Mouse (Mus musculus): ENCODE results near the gene Fam102a. TPM values are rescaled to one million over a fixed set of nuclear protein-coding genes. Genes with fewer than 3 reads are reported as not detected.

The Fam102a gene
- polyA plus RNA-seq, 1 experiment, result 1.8 TPM

DNA sequence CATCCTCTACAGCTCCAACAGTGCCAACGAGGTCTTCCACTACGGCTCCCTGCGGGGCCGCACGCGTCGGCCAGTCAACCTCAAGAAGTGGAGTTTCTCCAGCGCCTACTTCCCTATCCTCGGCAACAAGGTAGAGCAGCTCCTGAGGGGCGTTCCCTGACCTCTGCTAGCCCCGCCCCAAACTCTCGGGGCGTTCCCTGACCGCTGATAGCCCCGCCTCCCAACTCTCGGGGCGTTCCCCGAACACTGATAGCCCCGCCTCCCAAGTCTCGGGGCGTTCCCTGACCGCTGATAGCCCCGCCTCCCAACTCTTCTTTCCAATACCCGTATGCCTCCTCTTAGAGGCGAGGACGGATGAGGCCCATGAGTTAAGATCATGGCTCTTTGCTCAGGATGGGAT lies 77.1 kb downstream of the Fam102a start:
- peaks cover 74% of the 10 kb centered on the region for H3K36me3 ChIP-seq (replicated peaks; ENCODE audit: low read length)
- H3K4me3 ChIP-seq (replicated peaks), result peak overlapping the region; percentile 28
- H3K9me3 ChIP-seq, result no peaks in the 10 kb centered on the region
- peaks cover 55% of the 10 kb centered on the region for H3K4me1 ChIP-seq
- TF ChIP-seq FLI1 (IDR thresholded peaks at IDR 0.05; ENCODE audit: low read length), result no peak
- TF ChIP-seq GATA1 (IDR thresholded peaks at IDR 0.05; ENCODE audit: borderline replicate concordance, low read length), result no peak
- no peaks in the 10 kb centered on the region for H3K27me3 ChIP-seq (replicated peaks)

DNA sequence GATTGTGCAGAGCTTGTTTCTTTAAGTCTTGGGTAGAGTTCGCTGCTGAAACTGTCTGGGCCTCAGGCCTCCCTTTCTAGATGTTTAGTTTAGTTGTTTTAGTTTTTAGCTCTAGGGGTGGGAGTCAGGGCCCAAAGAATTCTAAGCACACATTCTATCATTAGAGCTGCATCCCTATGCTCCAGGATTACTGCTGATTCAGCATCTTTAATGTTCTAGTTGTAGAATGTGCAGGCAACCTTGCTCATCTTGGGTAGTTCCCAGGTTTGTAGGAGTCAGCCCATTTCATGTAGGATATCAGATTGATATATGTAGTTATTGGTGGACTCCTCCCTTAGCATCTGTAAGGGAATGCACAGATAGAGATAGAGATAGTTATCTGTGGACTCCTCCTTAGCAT lies 82.0 kb downstream of the Fam102a start:
- Histone ChIP-seq H3K36me3 (replicated peaks; ENCODE audit: low read length) (peaks cover 98% of the 10 kb centered on the region), H3K4me3 (replicated peaks) (no peak overlapping the region), H3K9me3 (no peaks in the 10 kb centered on the region), H3K27me3 (replicated peaks) (no peaks in the 10 kb centered on the region), H3K4me1 (peaks cover 45% of the 10 kb centered on the region)
- TF ChIP-seq GATA1 (IDR thresholded peaks at IDR 0.05; ENCODE audit: borderline replicate concordance, low read length), result no peak
- no peak for TF ChIP-seq FLI1 (IDR thresholded peaks at IDR 0.05; ENCODE audit: low read length)

DNA sequence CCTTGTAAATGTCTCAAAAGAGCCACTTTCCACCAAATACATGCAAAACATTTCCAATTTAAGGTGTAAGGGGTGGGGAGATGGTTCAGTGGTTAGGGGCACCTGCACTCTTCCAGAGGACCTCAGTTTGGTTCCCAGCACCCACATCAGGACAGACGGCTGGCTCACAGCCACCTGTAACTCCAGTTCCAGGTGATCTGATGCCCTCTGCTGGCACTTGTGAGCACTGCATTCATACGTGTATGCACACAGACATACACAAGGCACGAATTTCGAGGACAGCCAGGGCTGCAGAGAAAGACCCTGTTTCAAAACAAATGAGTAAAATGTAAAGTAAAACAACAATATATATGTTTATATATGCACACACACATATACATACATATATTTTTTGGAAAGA lies 82.5 kb downstream of the Fam102a start:
- no peak overlapping the region for H3K4me3 ChIP-seq (replicated peaks)
- H3K9me3 ChIP-seq, result no peaks in the 10 kb centered on the region
- no peak for TF ChIP-seq FLI1 (IDR thresholded peaks at IDR 0.05; ENCODE audit: low read length)
- TF ChIP-seq GATA1 (IDR thresholded peaks at IDR 0.05; ENCODE audit: borderline replicate concordance, low read length), result no peak
- H3K4me1 ChIP-seq, result peaks cover 47% of the 10 kb centered on the region
- peaks cover 98% of the 10 kb centered on the region for H3K36me3 ChIP-seq (replicated peaks; ENCODE audit: low read length)
- no peaks in the 10 kb centered on the region for H3K27me3 ChIP-seq (replicated peaks)

GRCm38 (mm10) chr2:32618051-32618450 lies 82.9 kb downstream of the Fam102a start:
- Histone ChIP-seq H3K9me3 (no peaks in the 10 kb centered on the region), H3K36me3 (replicated peaks; ENCODE audit: low read length) (peaks cover 97% of the 10 kb centered on the region), H3K4me3 (replicated peaks) (no peak overlapping the region), H3K4me1 (peaks cover 47% of the 10 kb centered on the region), H3K27me3 (replicated peaks) (no peaks in the 10 kb centered on the region)
- TF ChIP-seq GATA1 (IDR thresholded peaks at IDR 0.05; ENCODE audit: borderline replicate concordance, low read length) (no peak), FLI1 (IDR thresholded peaks at IDR 0.05; ENCODE audit: low read length) (no peak)

Other genes with a start within 250 kb of the Fam102a start
- gene Golga2, start 247.9 kb upstream of the Fam102a start, polyA plus RNA-seq (2012; ENCODE audit: insufficient read depth, low replicate concordance), result 26.0 and 40.5 TPM in 2 replicates
- 652 and 1,719 TPM in 2 replicates for gene Swi5, start 247.3 kb upstream of the Fam102a start, polyA plus RNA-seq (2012; ENCODE audit: insufficient read depth, low replicate concordance)
- gene Ciz1, start 183.0 kb upstream of the Fam102a start, polyA plus RNA-seq (2012; ENCODE audit: insufficient read depth, low replicate concordance), result 103 and 163 TPM in 2 replicates
- gene Dnm1, start 182.0 kb upstream of the Fam102a start, polyA plus RNA-seq (2012; ENCODE audit: insufficient read depth, low replicate concordance), result 3.6 and 6.2 TPM in 2 replicates
- 74.3 and 79.5 TPM in 2 replicates for gene 1110008P14Rik, start 153.4 kb upstream of the Fam102a start, polyA plus RNA-seq (2012; ENCODE audit: insufficient read depth, low replicate concordance)
- gene Lcn2, start 147.1 kb upstream of the Fam102a start, polyA plus RNA-seq (2012; ENCODE audit: insufficient read depth, low replicate concordance), result 15.0 and 32.0 TPM in 2 replicates
- 2.5 and 3.4 TPM in 2 replicates for gene Ptges2, start 139.4 kb upstream of the Fam102a start, polyA plus RNA-seq (2012; ENCODE audit: insufficient read depth, low replicate concordance)
- gene Naif1, start 84.9 kb upstream of the Fam102a start, polyA plus RNA-seq (2012; ENCODE audit: insufficient read depth, low replicate concordance), result 3.9 and 10.8 TPM in 2 replicates
- 7.3 and 7.9 TPM in 2 replicates for gene Slc25a25, start 83.9 kb upstream of the Fam102a start, polyA plus RNA-seq (2012; ENCODE audit: insufficient read depth, low replicate concordance)
- gene Dpm2, start 35.5 kb downstream of the Fam102a start, polyA plus RNA-seq (2012; ENCODE audit: insufficient read depth, low replicate concordance), result 2.8 and 10.0 TPM in 2 replicates
- not detected in 2 replicates for gene Pip5kl1, start 39.5 kb downstream of the Fam102a start, polyA plus RNA-seq (2012; ENCODE audit: insufficient read depth, low replicate concordance)
- gene 9430097D07Rik, start 40.4 kb downstream of the Fam102a start, polyA plus RNA-seq (2012; ENCODE audit: insufficient read depth, low replicate concordance), result not detected in 2 replicates
- 16.3 and 18.9 TPM in 2 replicates for gene St6galnac4, start 51.8 kb downstream of the Fam102a start, polyA plus RNA-seq (2012; ENCODE audit: insufficient read depth, low replicate concordance)
- gene St6galnac6, start 64.4 kb downstream of the Fam102a start, polyA plus RNA-seq (2012; ENCODE audit: insufficient read depth, low replicate concordance), result 36.4 and 40.9 TPM in 2 replicates
- gene Ak1, start 86.4 kb downstream of the Fam102a start, polyA plus RNA-seq (2012; ENCODE audit: insufficient read depth, low replicate concordance), result 11.0 and 12.2 TPM in 2 replicates
- 90.6 and 227 TPM in 2 replicates for gene Eng, start 111.3 kb downstream of the Fam102a start, polyA plus RNA-seq (2012; ENCODE audit: insufficient read depth, low replicate concordance)
- 39.7 and 57.5 TPM in 2 replicates for gene Fpgs, start 168.8 kb downstream of the Fam102a start, polyA plus RNA-seq (2012; ENCODE audit: insufficient read depth, low replicate concordance)
- 148 and 403 TPM in 2 replicates for gene Cdk9, start 177.7 kb downstream of the Fam102a start, polyA plus RNA-seq (2012; ENCODE audit: insufficient read depth, low replicate concordance)
- 13.4 and 21.1 TPM in 2 replicates for gene Sh2d3c, start 185.7 kb downstream of the Fam102a start, polyA plus RNA-seq (2012; ENCODE audit: insufficient read depth, low replicate concordance)
- 3.0 TPM in 1 of 2 replicates, not detected in the other for gene 6330409D20Rik, start 205.7 kb downstream of the Fam102a start, polyA plus RNA-seq (2012; ENCODE audit: insufficient read depth, low replicate concordance)
- 30.1 and 93.0 TPM in 2 replicates for gene Tor2a, start 221.9 kb downstream of the Fam102a start, polyA plus RNA-seq (2012; ENCODE audit: insufficient read depth, low replicate concordance)
- gene Ttc16, start 240.3 kb downstream of the Fam102a start, polyA plus RNA-seq (2012; ENCODE audit: insufficient read depth, low replicate concordance), result 0.03 and 1.9 TPM in 2 replicates
- 2.6 TPM in 1 of 2 replicates, not detected in the other for gene Ptrh1, start 240.5 kb downstream of the Fam102a start, polyA plus RNA-seq (2012; ENCODE audit: insufficient read depth, low replicate concordance)
- not detected in 2 replicates for gene Cfap157, start 249.1 kb downstream of the Fam102a start, polyA plus RNA-seq (2012; ENCODE audit: insufficient read depth, low replicate concordance)